Mouse (Mus musculus): ENCODE measurements around the gene Cyp4f13. TPM values are rescaled to one million over a fixed set of nuclear protein-coding genes. Genes with fewer than 3 reads are reported as not detected.

The Cyp4f13 gene
- polyA plus RNA-seq, 1 experiment, result 32.8 TPM

GRCm38 (mm10) chr17:32951006-32951405 lies 3.8 kb upstream of the Cyp4f13 start:
- no peak overlapping the region for H3K27ac ChIP-seq (ENCODE audit: insufficient read depth, low read length)
- H3K4me1 ChIP-seq (ENCODE audit: control insufficient read depth, insufficient read depth, low read length), result no peaks in the 10 kb centered on the region; the same call in 1 of the 2 replicates
- H3K4me3 ChIP-seq (ENCODE audit: insufficient read depth, low read length), result no peak overlapping the region
- TF ChIP-seq CTCF (IDR thresholded peaks at IDR 0.05; ENCODE audit: extremely low read depth, insufficient read depth, low read length), result no peak
- TF ChIP-seq POLR2A (IDR thresholded peaks at IDR 0.05; ENCODE audit: extremely low read depth, insufficient read depth, low read length), result no peak

- Histone ChIP-seq H3K27ac (ENCODE audit: insufficient read depth, low read length) (no peak overlapping the region), H3K4me1 (ENCODE audit: control insufficient read depth, insufficient read depth, low read length) (no peaks in the 10 kb centered on the region; the same call in 1 of the 2 replicates), H3K4me3 (ENCODE audit: insufficient read depth, low read length) (no peak overlapping the region)
- no peak for TF ChIP-seq CTCF (IDR thresholded peaks at IDR 0.05; ENCODE audit: extremely low read depth, insufficient read depth, low read length)
- TF ChIP-seq POLR2A (IDR thresholded peaks at IDR 0.05; ENCODE audit: extremely low read depth, insufficient read depth, low read length), result no peak
Measured at GRCm38 (mm10) chr17:32950136-32950535, 2.9 kb upstream of the Cyp4f13 start.

- TF ChIP-seq CTCF (IDR thresholded peaks at IDR 0.05; ENCODE audit: extremely low read depth, insufficient read depth, low read length) (no peak), POLR2A (IDR thresholded peaks at IDR 0.05; ENCODE audit: extremely low read depth, insufficient read depth, low read length) (no peak)
- H3K27ac ChIP-seq (ENCODE audit: insufficient read depth, low read length), result peak overlapping the region; percentile 82
- H3K4me3 ChIP-seq (ENCODE audit: insufficient read depth, low read length), result peak overlapping the region; percentile 59
- H3K4me1 ChIP-seq (ENCODE audit: control insufficient read depth, insufficient read depth, low read length), result no peaks in the 10 kb centered on the region; the same call in 1 of the 2 replicates
Measured at GRCm38 (mm10) chr17:32946716-32947115, 486 bp downstream of the Cyp4f13 start.

- TF ChIP-seq CTCF (IDR thresholded peaks at IDR 0.05; ENCODE audit: extremely low read depth, insufficient read depth, low read length) (0 out of 2 replicates have a peak, but pooled peaks have one; percentile 2), POLR2A (IDR thresholded peaks at IDR 0.05; ENCODE audit: extremely low read depth, insufficient read depth, low read length) (no peak)
- Histone ChIP-seq H3K4me1 (ENCODE audit: control insufficient read depth, insufficient read depth, low read length) (no peaks in the 10 kb centered on the region; the same call in 1 of the 2 replicates), H3K4me3 (ENCODE audit: insufficient read depth, low read length) (no peak overlapping the region), H3K27ac (ENCODE audit: insufficient read depth, low read length) (no peak overlapping the region)
Measured at GRCm38 (mm10) chr17:32944402-32945035, 2.7 kb downstream of the Cyp4f13 start.

- H3K4me3 ChIP-seq (ENCODE audit: insufficient read depth, low read length), result no peak overlapping the region
- H3K4me1 ChIP-seq (ENCODE audit: control insufficient read depth, insufficient read depth, low read length), result no peaks in the 10 kb centered on the region; the same call in 1 of the 2 replicates
- no peak overlapping the region for H3K27ac ChIP-seq (ENCODE audit: insufficient read depth, low read length)
- no peak for TF ChIP-seq CTCF (IDR thresholded peaks at IDR 0.05; ENCODE audit: extremely low read depth, insufficient read depth, low read length)
- TF ChIP-seq POLR2A (IDR thresholded peaks at IDR 0.05; ENCODE audit: extremely low read depth, insufficient read depth, low read length), result no peak
Measured at GRCm38 (mm10) chr17:32943661-32944060, 3.5 kb downstream of the Cyp4f13 start.

GRCm38 (mm10) chr17:32939831-32940230 lies 7.4 kb downstream of the Cyp4f13 start:
- H3K4me3 ChIP-seq (ENCODE audit: insufficient read depth, low read length), result no peak overlapping the region
- TF ChIP-seq CTCF (IDR thresholded peaks at IDR 0.05; ENCODE audit: extremely low read depth, insufficient read depth, low read length), result no peak
- no peak for TF ChIP-seq POLR2A (IDR thresholded peaks at IDR 0.05; ENCODE audit: extremely low read depth, insufficient read depth, low read length)
- no peaks in the 10 kb centered on the region for H3K4me1 ChIP-seq (ENCODE audit: control insufficient read depth, insufficient read depth, low read length)
- no peak overlapping the region for H3K27ac ChIP-seq (ENCODE audit: insufficient read depth, low read length)

- TF ChIP-seq CTCF (IDR thresholded peaks at IDR 0.05; ENCODE audit: extremely low read depth, insufficient read depth, low read length) (no peak), POLR2A (IDR thresholded peaks at IDR 0.05; ENCODE audit: extremely low read depth, insufficient read depth, low read length) (no peak)
Measured at GRCm38 (mm10) chr17:32927803-32928202, 19.4 kb downstream of the Cyp4f13 start.

GRCm38 (mm10) chr17:32924658-32925312 lies 22.4 kb downstream of the Cyp4f13 start:
- TF ChIP-seq CTCF (IDR thresholded peaks at IDR 0.05; ENCODE audit: extremely low read depth, insufficient read depth, low read length), result no peak
- peak; percentile 58; the same call in 1 of the 2 replicates for TF ChIP-seq POLR2A (IDR thresholded peaks at IDR 0.05; ENCODE audit: extremely low read depth, insufficient read depth, low read length)
- Histone ChIP-seq H3K4me1 (ENCODE audit: control insufficient read depth, insufficient read depth, low read length) (no peaks in the 10 kb centered on the region), H3K27ac (ENCODE audit: insufficient read depth, low read length) (peak overlapping the region; percentile 41; the same call in 1 of the 2 replicates), H3K4me3 (ENCODE audit: insufficient read depth, low read length) (peak overlapping the region; percentile 54)

More at GRCm38 (mm10) chr17:32927803-32928202, 19.4 kb downstream of the Cyp4f13 start:
- Histone ChIP-seq H3K4me1 (ENCODE audit: control insufficient read depth, insufficient read depth, low read length) (no peaks in the 10 kb centered on the region), H3K27ac (ENCODE audit: insufficient read depth, low read length) (no peak overlapping the region), H3K4me3 (ENCODE audit: insufficient read depth, low read length) (no peak overlapping the region)

- no peak overlapping the region for H3K4me3 ChIP-seq (ENCODE audit: insufficient read depth, low read length)
- TF ChIP-seq CTCF (IDR thresholded peaks at IDR 0.05; ENCODE audit: extremely low read depth, insufficient read depth, low read length) (no peak), POLR2A (IDR thresholded peaks at IDR 0.05; ENCODE audit: extremely low read depth, insufficient read depth, low read length) (no peak)
Measured at GRCm38 (mm10) chr17:32923681-32924080, 23.5 kb downstream of the Cyp4f13 start.

GRCm38 (mm10) chr17:32919123-32919522 lies 28.1 kb downstream of the Cyp4f13 start:
- TF ChIP-seq CTCF (IDR thresholded peaks at IDR 0.05; ENCODE audit: extremely low read depth, insufficient read depth, low read length), result no peak
- no peak for TF ChIP-seq POLR2A (IDR thresholded peaks at IDR 0.05; ENCODE audit: extremely low read depth, insufficient read depth, low read length)
- Histone ChIP-seq H3K4me1 (ENCODE audit: control insufficient read depth, insufficient read depth, low read length) (no peaks in the 10 kb centered on the region), H3K27ac (ENCODE audit: insufficient read depth, low read length) (no peak overlapping the region), H3K4me3 (ENCODE audit: insufficient read depth, low read length) (no peak overlapping the region)

More at GRCm38 (mm10) chr17:32923681-32924080, 23.5 kb downstream of the Cyp4f13 start:
- H3K4me1 ChIP-seq (ENCODE audit: control insufficient read depth, insufficient read depth, low read length), result no peaks in the 10 kb centered on the region
- no peak overlapping the region for H3K27ac ChIP-seq (ENCODE audit: insufficient read depth, low read length)

Measured in cortical plate, adult 2 months (tissue).